Mouse (Mus musculus) G1E (cell line): ENCODE data around the gene Ephx3. TPM values are rescaled to one million over a fixed set of nuclear protein-coding genes. Genes with fewer than 3 reads are reported as not detected.

Experiments
- ATAC-seq: 2 replicates; pipeline ENCODE4 v1.8.0; 2016; ENCODE audit warnings: mild to moderate bottlenecking; ENCODE audit not compliant: insufficient number of reproducible peaks, poor library complexity, low FRiP score, severe bottlenecking; ENCODE audit errors: extremely low read depth
- DNase-seq: peaks from one replicate; pipeline ENCODE4 v3.0.0; 2012; ENCODE audit warnings: low spot score
- H3K27me3 ChIP-seq: 2 replicates; pipeline ENCODE4 v1.6.1; 2012; ENCODE audit warnings: mild to moderate bottlenecking, low read length, inconsistent platforms; ENCODE audit not compliant: insufficient read depth
- H3K36me3 ChIP-seq: replicated peaks from 2 replicates; pipeline ENCODE3; 2012; ENCODE audit warnings: mild to moderate bottlenecking, inconsistent platforms
- H3K4me1 ChIP-seq: 2 replicates; pipeline ENCODE4 v1.6.1; 2012; ENCODE audit warnings: low read depth, low read length, inconsistent platforms, mixed read lengths; ENCODE audit not compliant: insufficient read depth
- H3K4me3 ChIP-seq: 2 replicates; pipeline ENCODE4 v1.5.1; 2012; ENCODE audit warnings: low read depth, mild to moderate bottlenecking, inconsistent platforms, low read length, moderate library complexity, mixed read lengths
- H3K9me3 ChIP-seq: replicated peaks from 2 replicates; pipeline ENCODE4 v1.6.1; 2012; ENCODE audit warnings: inconsistent platforms
- CTCF ChIP-seq: IDR thresholded peaks from 2 replicates; pipeline ENCODE4 v1.5.1; 2012; ENCODE audit warnings: low read depth, low read length, inconsistent platforms, mixed read lengths
- GATA1 ChIP-seq: IDR thresholded peaks from 2 replicates; pipeline ENCODE4 v1.6.1; 2012; ENCODE audit warnings: borderline replicate concordance, low read length, inconsistent platforms, mixed read lengths
- GATA2 ChIP-seq: IDR thresholded peaks from 2 replicates; pipeline ENCODE4 v1.6.1; 2012; ENCODE audit warnings: low read depth, low read length, inconsistent platforms, borderline replicate concordance
- POLR2AphosphoS5 ChIP-seq: IDR thresholded peaks from 2 replicates; pipeline ENCODE4 v1.6.1; 2012; ENCODE audit warnings: low read depth, low read length, inconsistent platforms; ENCODE audit not compliant: insufficient replicate concordance
- TAL1 ChIP-seq: conservative IDR thresholded peaks from 2 replicates; pipeline ENCODE4 v1.6.1; 2012; ENCODE audit warnings: low read depth, low read length, inconsistent platforms, mixed read lengths
- polyA plus RNA-seq: library from polyadenylated mRNA; stranded (reverse); fragments of >175 nt; gene quantifications from 2 replicates; pipeline ENCODE4 v1.2.3, GENCODE M21; 2012
- total RNA-seq, 2 experiments: library from RNA; stranded (forward) in 1 of 2; stranded (reverse) in 1 of 2; fragments of 200-1000 nt in 1 of 2; fragments of >200 nt in 1 of 2; fragmentation: Nextera tagmentation in 1 of 2; gene quantifications; 2 replicates each; pipeline ENCODE4 v1.2.3; 2014 to 2017

Gene Ephx3
- total and polyA plus RNA-seq, 3 experiments = 0.02 to 0.68 (median 0.38) TPM

- Histone ChIP-seq H3K4me1 (peaks cover 5% of the 10 kb centered on the region; the same call in 1 of the 2 replicates), H3K4me3 (no peak overlapping the region), H3K27me3 (peaks cover 30% of the 10 kb centered on the region), H3K9me3 (no peaks in the 10 kb centered on the region), H3K36me3 (no peaks in the 10 kb centered on the region)
- ATAC-seq (no peak), DNase-seq (no peak)
- no peak for TF ChIP-seq GATA1
- no peak for TF ChIP-seq TAL1
- no peak for TF ChIP-seq GATA2
- TF ChIP-seq CTCF = no peak
- no peak for TF ChIP-seq POLR2AphosphoS5
Measured at GRCm38 (mm10) chr17:32179621-32180491, 9.5 kb downstream of the Ephx3 start.

- ATAC-seq (no peak), DNase-seq (no peak)
- peaks cover 25% of the 10 kb centered on the region for H3K27me3 ChIP-seq
Measured at GRCm38 (mm10) chr17:32176919-32177318, 12.4 kb downstream of the Ephx3 start.

GRCm38 (mm10) chr17:32173166-32173565 lies 16.2 kb downstream of the Ephx3 start:
- Histone ChIP-seq H3K27me3 (peaks cover 8% of the 10 kb centered on the region), H3K4me3 (no peak overlapping the region), H3K36me3 (no peaks in the 10 kb centered on the region), H3K9me3 (no peaks in the 10 kb centered on the region), H3K4me1 (peaks cover 26% of the 10 kb centered on the region)
- DNase-seq (no peak), ATAC-seq (no peak)
- TF ChIP-seq POLR2AphosphoS5 (no peak), TAL1 (no peak), GATA2 (no peak), CTCF (no peak), GATA1 (no peak)

More at GRCm38 (mm10) chr17:32176919-32177318, 12.4 kb downstream of the Ephx3 start:
- Histone ChIP-seq H3K4me3 (no peak overlapping the region), H3K36me3 (no peaks in the 10 kb centered on the region), H3K4me1 (peaks cover 8% of the 10 kb centered on the region), H3K9me3 (no peaks in the 10 kb centered on the region)
- TF ChIP-seq POLR2AphosphoS5 (no peak), GATA2 (no peak)

- Histone ChIP-seq H3K27me3 (peaks cover 5% of the 10 kb centered on the region), H3K4me1 (peaks cover 26% of the 10 kb centered on the region), H3K4me3 (no peak overlapping the region), H3K9me3 (no peaks in the 10 kb centered on the region), H3K36me3 (no peaks in the 10 kb centered on the region)
- TF ChIP-seq GATA2 (no peak), GATA1 (no peak), POLR2AphosphoS5 (no peak), TAL1 (no peak), CTCF (no peak)
- no peak for DNase-seq
- no peak for ATAC-seq
Measured at GRCm38 (mm10) chr17:32172485-32172884, 16.9 kb downstream of the Ephx3 start.

GRCm38 (mm10) chr17:32169518-32170225 lies 19.7 kb downstream of the Ephx3 start:
- DNase-seq (peak; percentile 50), ATAC-seq (peak; percentile 73)
- Histone ChIP-seq H3K4me1 (peaks cover 45% of the 10 kb centered on the region), H3K36me3 (no peaks in the 10 kb centered on the region), H3K9me3 (no peaks in the 10 kb centered on the region), H3K4me3 (no peak overlapping the region), H3K27me3 (peaks cover 12% of the 10 kb centered on the region)
- TF ChIP-seq POLR2AphosphoS5 (no peak), CTCF (no peak), GATA2 (no peak), GATA1 (no peak), TAL1 (no peak)

- peak; percentile 56 for DNase-seq
- H3K27me3 ChIP-seq = peaks cover 29% of the 10 kb centered on the region
- TF ChIP-seq GATA2 (no peak), CTCF (no peak), POLR2AphosphoS5 (no peak), GATA1 (no peak), TAL1 (no peak)
Measured at GRCm38 (mm10) chr17:32166687-32167086, 22.7 kb downstream of the Ephx3 start, which contains the start of gene Notch3. Gene Notch3 (minus strand): TSS chr17:32166852.

More at GRCm38 (mm10) chr17:32166687-32167086, 22.7 kb downstream of the Ephx3 start, which contains the start of gene Notch3:
- Histone ChIP-seq H3K4me3 (peak within 1 kb of the TSS; percentile 71), H3K9me3 (no peaks in the 10 kb centered on the region), H3K36me3 (no peaks in the 10 kb centered on the region), H3K4me1 (peaks cover 61% of the 10 kb centered on the region)
- ATAC-seq = no peak
